Mouse (Mus musculus): ENCODE measurements around the gene Smoc2.

DNA sequence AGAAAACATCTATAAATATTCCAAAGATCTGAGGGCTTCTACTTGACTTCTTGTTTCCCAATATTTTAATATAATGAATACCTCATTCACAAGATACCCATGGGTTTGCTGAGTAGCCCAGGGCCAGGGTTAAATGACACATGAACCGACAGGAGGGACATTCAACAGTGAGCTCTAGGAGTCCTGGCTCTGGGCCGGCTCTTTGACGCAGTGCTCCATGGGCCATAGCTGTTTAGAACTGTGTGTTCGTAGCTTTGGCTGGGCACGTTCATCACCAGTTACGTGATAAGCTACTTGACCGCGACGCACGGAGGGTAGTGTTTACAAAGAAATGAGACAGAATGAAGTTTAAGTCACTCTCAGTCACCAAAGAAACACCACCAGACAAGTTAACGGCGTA is 101.2 kb downstream of the Smoc2 start:
- TF ChIP-seq CTCF (IDR thresholded peaks at IDR 0.05; ENCODE audit: low read depth) (no peak), EP300 (IDR thresholded peaks at IDR 0.05; ENCODE audit: low read depth) (no peak)
